Mouse (Mus musculus): ENCODE results near the gene Ephb3. TPM values are rescaled to one million over a fixed set of nuclear protein-coding genes. Genes with fewer than 3 reads are reported as not detected.

Ephb3 gene
- total RNA-seq, 2 experiments from 2014 or later: not detected

GRCm38 (mm10) chr16:21199426-21199825 lies 5.1 kb upstream of the Ephb3 start:
- no peak for ATAC-seq (replicated peaks; ENCODE audit: low FRiP score, low TSS enrichment, poor library complexity, severe bottlenecking)

GRCm38 (mm10) chr16:21202731-21203130 lies 1.8 kb upstream of the Ephb3 start:
- ATAC-seq (replicated peaks; ENCODE audit: low FRiP score, low TSS enrichment, poor library complexity, severe bottlenecking): no peak

- no peak for ATAC-seq (replicated peaks; ENCODE audit: low FRiP score, low TSS enrichment, poor library complexity, severe bottlenecking)
Measured at GRCm38 (mm10) chr16:21205093-21205886, 735 bp downstream of the Ephb3 start.

DNA sequence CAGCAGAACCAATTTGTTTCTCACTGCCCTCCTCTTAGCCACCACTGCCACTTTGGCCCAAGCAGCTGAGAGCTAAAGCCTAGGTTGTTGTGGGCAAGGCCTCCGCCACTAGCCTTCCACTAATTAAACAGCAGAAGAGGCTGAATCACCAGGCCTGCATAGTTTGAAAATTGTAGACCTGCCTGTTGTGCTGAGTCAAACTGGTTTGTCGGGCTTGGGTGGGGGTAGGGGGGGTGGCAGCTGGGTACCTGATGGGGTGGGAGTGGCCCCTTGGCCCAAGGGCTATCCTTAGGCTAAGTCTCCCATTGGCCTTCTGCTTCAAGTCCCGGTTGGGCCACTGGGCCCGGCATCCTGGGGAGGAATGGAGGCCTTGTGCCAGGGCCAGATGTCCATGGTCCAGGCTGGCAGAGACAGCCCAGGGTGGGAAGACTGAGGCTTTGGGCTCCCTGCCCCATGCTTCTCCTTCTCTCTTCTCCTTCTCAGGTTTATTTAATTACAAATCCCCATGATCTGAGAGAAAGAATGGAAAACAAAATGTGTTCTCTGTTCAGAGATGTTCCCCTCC lies 3.5 kb downstream of the Ephb3 start:
- ATAC-seq (replicated peaks; ENCODE audit: low FRiP score, low TSS enrichment, poor library complexity, severe bottlenecking): no peak

GRCm38 (mm10) chr16:21209290-21209689 lies 4.7 kb downstream of the Ephb3 start:
- no peak for ATAC-seq (replicated peaks; ENCODE audit: low FRiP score, low TSS enrichment, poor library complexity, severe bottlenecking)

DNA sequence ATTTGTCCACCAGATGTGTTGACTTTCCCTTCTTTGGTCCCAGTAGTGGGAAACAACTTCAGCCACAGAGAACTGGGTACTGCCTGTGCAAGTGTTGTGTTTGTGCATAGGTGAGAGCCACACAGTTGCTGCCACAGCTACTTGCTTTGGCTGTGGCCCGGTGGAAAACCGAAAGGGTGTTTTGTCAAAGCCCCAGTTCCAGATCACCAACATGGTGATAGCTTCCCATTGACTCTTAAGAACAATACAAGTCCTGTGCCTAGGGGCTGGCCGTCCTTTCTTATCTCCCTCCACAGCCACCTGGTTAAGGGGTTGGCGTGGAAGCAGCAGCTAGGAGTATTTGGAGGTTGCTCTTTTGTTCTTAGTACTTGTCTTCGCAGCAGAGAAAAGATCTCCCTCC lies 5.6 kb downstream of the Ephb3 start:
- no peak for ATAC-seq (replicated peaks; ENCODE audit: low FRiP score, low TSS enrichment, poor library complexity, severe bottlenecking)

GRCm38 (mm10) chr16:21210667-21211338 lies 6.2 kb downstream of the Ephb3 start:
- ATAC-seq (replicated peaks; ENCODE audit: low FRiP score, low TSS enrichment, poor library complexity, severe bottlenecking): peak; percentile 43; the same call in 1 of the 2 replicates

GRCm38 (mm10) chr16:21211501-21211900 lies 6.9 kb downstream of the Ephb3 start:
- no peak for ATAC-seq (replicated peaks; ENCODE audit: low FRiP score, low TSS enrichment, poor library complexity, severe bottlenecking)

GRCm38 (mm10) chr16:21212369-21212768 lies 7.8 kb downstream of the Ephb3 start:
- no peak for ATAC-seq (replicated peaks; ENCODE audit: low FRiP score, low TSS enrichment, poor library complexity, severe bottlenecking)

DNA sequence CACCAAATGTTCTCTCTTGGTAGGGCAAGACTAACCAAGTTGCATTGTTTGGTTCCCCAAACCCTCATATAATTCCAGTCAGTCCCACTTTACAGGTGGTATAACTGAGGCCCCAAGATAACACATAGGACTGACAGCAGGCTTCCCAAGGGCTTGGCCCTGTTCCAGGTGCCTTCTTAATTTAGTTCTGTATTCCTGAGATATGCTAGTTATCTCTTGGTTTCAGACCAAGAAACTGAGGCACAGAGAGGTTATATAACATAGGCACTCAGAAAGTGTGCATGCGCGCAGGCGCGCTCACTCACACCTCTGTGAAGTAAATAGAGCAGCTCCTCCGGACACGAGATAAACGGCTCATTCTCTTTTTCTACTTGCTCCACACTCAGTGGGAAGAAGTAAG lies 9.4 kb downstream of the Ephb3 start:
- no peak for ATAC-seq (replicated peaks; ENCODE audit: low FRiP score, low TSS enrichment, poor library complexity, severe bottlenecking)

DNA sequence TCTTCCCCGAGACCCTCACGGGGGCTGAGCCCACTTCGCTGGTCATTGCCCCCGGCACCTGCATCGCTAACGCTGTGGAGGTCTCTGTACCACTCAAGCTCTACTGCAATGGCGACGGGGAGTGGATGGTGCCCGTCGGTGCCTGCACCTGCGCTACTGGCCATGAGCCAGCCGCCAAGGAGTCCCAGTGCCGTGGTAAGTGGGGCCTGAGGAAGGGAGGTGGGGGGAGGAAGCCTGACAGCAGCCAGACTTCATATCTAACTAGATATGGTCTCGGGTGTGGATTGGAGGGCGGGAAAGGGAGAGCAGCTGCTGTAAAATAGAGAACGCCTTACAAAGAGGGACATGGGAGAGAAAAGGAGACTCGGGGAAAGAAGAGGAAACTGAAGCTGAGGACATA lies 10.2 kb downstream of the Ephb3 start:
- ATAC-seq (replicated peaks; ENCODE audit: low FRiP score, low TSS enrichment, poor library complexity, severe bottlenecking): no peak

GRCm38 (mm10) chr16:21216047-21216446 lies 11.5 kb downstream of the Ephb3 start:
- no peak for ATAC-seq (replicated peaks; ENCODE audit: low FRiP score, low TSS enrichment, poor library complexity, severe bottlenecking)

- no peak for ATAC-seq (replicated peaks; ENCODE audit: low FRiP score, low TSS enrichment, poor library complexity, severe bottlenecking)
Measured at GRCm38 (mm10) chr16:21217233-21217632, 12.7 kb downstream of the Ephb3 start.

- no peak for ATAC-seq (replicated peaks; ENCODE audit: low FRiP score, low TSS enrichment, poor library complexity, severe bottlenecking)
Measured at GRCm38 (mm10) chr16:21219656-21220055, 15.1 kb downstream of the Ephb3 start.

DNA sequence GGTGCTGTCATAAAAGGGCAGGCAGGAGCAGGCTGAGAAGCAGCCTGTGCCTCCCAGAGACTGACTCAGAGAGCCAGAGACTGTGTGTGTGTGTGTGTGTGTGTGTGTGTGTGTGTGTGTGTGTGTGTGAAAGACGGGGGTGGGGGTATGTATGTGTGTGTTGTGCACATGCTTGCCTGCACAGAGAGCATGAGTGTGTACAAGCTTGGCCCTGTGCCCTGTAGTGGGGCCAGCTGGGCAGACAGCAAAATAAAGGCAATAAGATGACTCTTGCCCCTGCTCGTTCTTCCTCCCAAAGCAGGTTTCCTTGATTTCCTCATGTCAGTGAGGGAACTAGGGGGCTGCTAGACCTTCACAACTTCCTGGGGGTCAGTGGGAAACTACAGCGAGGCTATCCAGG lies 18.5 kb downstream of the Ephb3 start:
- no peak for ATAC-seq (replicated peaks; ENCODE audit: low FRiP score, low TSS enrichment, poor library complexity, severe bottlenecking)

DNA sequence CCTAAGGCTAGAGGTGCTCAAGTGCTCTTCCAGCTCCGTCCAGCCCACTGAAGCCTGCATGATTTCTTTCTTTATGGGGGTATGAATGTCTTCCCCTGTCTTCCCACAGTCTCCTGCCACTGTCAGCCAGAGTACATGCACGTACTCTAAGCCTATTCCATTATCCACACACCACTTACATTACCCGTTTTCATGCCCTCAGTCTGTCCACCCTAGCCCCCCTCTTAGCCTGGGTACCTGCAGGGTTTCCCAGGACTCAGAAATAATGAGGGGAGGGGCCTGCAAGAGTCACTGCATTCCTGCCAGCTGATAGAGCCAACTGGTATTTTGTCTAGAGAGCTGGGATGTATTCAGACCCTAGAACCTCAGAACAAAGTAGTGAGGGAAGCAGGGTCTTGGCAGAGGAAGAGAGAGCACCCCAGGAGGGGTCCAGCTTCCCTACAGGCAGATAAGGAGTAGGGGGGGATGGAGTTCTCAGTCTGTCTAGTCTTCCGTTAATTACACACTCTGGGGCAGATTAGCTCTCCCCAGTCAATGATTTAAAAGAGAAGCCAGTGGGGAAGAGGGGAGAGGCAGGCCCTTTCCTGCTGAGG lies 20.2 kb downstream of the Ephb3 start:
- ATAC-seq (replicated peaks; ENCODE audit: low FRiP score, low TSS enrichment, poor library complexity, severe bottlenecking): no peak

DNA sequence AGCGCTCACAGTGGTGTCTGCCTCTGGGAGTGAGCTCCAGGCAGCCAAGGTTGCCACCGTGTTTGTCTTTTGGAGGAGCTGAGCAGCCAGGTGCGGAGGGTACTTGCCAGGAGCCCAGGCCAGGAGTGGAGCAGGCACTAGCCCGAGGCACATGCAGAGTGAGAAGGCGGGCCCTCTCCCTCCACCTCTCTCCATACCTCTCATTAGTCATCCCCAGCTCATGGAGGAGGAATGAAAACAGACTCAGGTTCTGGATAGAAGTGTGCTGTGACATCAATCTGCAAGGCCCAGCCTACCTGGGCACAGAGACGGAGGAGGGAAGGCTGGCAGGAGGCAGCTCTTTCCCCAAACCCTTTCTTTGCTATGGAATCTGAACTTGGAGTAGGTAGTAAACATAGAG lies 22.1 kb downstream of the Ephb3 start:
- no peak for ATAC-seq (replicated peaks; ENCODE audit: low FRiP score, low TSS enrichment, poor library complexity, severe bottlenecking)

- no peak for ATAC-seq (replicated peaks; ENCODE audit: low FRiP score, low TSS enrichment, poor library complexity, severe bottlenecking)
Measured at GRCm38 (mm10) chr16:21235135-21235534, 30.6 kb downstream of the Ephb3 start.

DNA sequence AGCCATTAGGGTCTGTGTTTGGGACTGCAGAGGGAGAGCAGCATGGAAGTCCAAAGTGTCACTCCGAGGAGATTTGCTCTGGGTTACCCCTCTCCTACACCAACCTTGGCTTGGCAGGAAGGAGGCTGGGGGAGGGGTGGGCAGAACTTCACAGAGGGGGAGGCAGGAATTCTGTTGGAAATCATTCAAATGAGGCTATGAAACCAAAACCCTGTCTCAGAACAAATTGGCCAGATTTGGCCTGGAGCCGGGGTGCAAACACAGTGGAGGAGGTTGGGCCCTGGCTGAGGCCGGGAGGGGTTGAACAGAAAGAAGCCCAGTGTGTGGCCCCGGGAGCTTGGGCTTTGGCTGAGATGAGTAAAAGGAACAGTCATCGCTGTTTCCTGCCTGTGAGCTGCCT lies 34.2 kb downstream of the Ephb3 start:
- no peak for ATAC-seq (replicated peaks; ENCODE audit: low FRiP score, low TSS enrichment, poor library complexity, severe bottlenecking)

DNA sequence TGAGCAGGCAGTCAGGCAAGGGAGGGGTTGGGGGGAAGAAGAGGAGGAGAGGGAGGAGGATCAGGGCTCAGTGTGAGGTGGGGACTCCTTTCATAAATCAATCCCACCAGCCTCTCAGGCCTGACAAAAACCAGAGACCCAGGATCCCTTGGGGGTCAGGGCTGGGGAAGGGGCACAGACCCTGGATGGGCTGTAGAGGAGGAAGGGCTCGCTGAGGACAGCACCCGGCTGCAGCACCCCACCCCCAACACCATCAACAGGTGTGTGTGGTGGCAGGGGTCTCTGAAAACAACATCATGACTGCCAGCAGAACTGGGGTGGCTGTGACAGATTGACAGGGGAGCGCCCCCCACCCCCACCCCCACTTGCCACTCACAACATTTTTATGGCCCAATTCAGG lies 36.0 kb downstream of the Ephb3 start:
- ATAC-seq (replicated peaks; ENCODE audit: low FRiP score, low TSS enrichment, poor library complexity, severe bottlenecking): no peak
